Mouse (Mus musculus): ENCODE results near the gene Glyr1.

GRCm38 (mm10) chr16:5049182-5049773 is 385 bp downstream of the Glyr1 start:
- no peak for TF ChIP-seq CTCF (conservative IDR thresholded peaks at IDR 0.05; ENCODE audit: insufficient read depth, insufficient read length, low read depth, low read length)
- no peak for TF ChIP-seq POLR2A (IDR thresholded peaks at IDR 0.05; ENCODE audit: low read depth, low read length)

All from kidney, adult 2 months (tissue).